Mouse (Mus musculus): ENCODE data around the gene Hspa14.

- TF ChIP-seq CTCF (IDR thresholded peaks at IDR 0.05; ENCODE audit: control insufficient read depth, insufficient read depth, insufficient read length) (no peak), USF1 (IDR thresholded peaks at IDR 0.05; ENCODE audit: low read depth) (no peak), MYOG (IDR thresholded peaks at IDR 0.05; ENCODE audit: control insufficient read depth, extremely low read depth, insufficient read length) (no peak), CEBPB (IDR thresholded peaks at IDR 0.05; ENCODE audit: low read depth) (no peak), MYOD1 (IDR thresholded peaks at IDR 0.05; ENCODE audit: control insufficient read depth, insufficient read length, low read depth) (no peak)
Observed at GRCm38 (mm10) chr2:3489816-3490215, 22.8 kb downstream of the Hspa14 start.

All from C2C12 (cell line).